Mouse (Mus musculus) bone marrow macrophage, adult 2 months (primary cell): ENCODE data around the gene Trh.

Experiments
- CTCF ChIP-seq: IDR thresholded peaks from 2 replicates; pipeline ENCODE4 v1.5.1; 2012; ENCODE audit warnings: low read depth, mild to moderate bottlenecking, low read length, moderate library complexity
- POLR2A ChIP-seq: IDR thresholded peaks from 2 replicates; pipeline ENCODE4 v1.6.1; 2012; ENCODE audit warnings: mild to moderate bottlenecking, low read depth, low read length, borderline replicate concordance

DNA sequence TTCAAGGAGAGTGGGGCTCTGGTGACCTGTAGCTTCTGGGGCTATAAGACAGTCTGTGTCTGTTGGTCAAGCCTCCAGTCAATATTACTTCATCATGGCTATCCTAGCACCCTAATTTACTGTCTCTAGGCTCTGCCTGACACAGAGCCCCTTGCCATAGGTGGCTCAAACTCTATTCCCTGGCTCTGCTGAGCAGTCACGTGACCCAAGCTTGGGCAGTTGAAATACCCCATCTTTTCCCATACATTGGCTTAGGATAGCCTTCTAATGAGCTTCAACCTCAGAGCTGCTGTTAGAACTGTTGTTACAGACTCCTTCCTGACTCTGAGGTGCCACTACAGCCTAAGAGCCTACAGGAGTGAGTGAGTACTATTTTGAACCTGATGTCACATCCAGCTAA is 23.6 kb upstream of the Trh start:
- no peak for TF ChIP-seq CTCF
- TF ChIP-seq POLR2A: no peak
